Mouse (Mus musculus) C2C12 (cell line): ENCODE measurements around the gene Ube2b. TPM values are rescaled to one million over a fixed set of nuclear protein-coding genes. Genes with fewer than 3 reads are reported as not detected.

Experiments used
- H3K27me3 ChIP-seq: one replicate; pipeline ENCODE4 v1.6.1; 2011; ENCODE audit not compliant: control insufficient read depth, insufficient read depth, insufficient read length
- H3K36me3 ChIP-seq: one replicate; pipeline ENCODE4 v1.6.1; 2011; ENCODE audit not compliant: control insufficient read depth, insufficient read depth
- H3K4me3 ChIP-seq: one replicate; pipeline ENCODE4 v1.5.1; 2011; ENCODE audit warnings: mild to moderate bottlenecking, control low read depth; ENCODE audit not compliant: poor library complexity, insufficient read depth, severe bottlenecking
- H3K79me2 ChIP-seq: one replicate; pipeline ENCODE4 v1.6.1; 2011; ENCODE audit not compliant: control insufficient read depth, insufficient read depth
- H3K79me3 ChIP-seq: one replicate; pipeline ENCODE4 v1.6.1; 2011; ENCODE audit warnings: low read depth, control low read depth
- H3ac ChIP-seq: one replicate; pipeline ENCODE3; 2011; ENCODE audit warnings: low read depth; ENCODE audit not compliant: control insufficient read depth, insufficient read length
- CEBPB ChIP-seq: IDR thresholded peaks from one replicate; pipeline ENCODE4 v1.6.1; 2011; ENCODE audit warnings: low read depth, mild to moderate bottlenecking, control low read depth, moderate library complexity
- CTCF ChIP-seq: IDR thresholded peaks from one replicate; pipeline ENCODE4 v1.5.1; 2011; ENCODE audit not compliant: control insufficient read depth, insufficient read depth, insufficient read length
- FOSL1 ChIP-seq: IDR thresholded peaks from one replicate; pipeline ENCODE4 v1.8.0; 2011; ENCODE audit warnings: mild to moderate bottlenecking, low read length; ENCODE audit not compliant: poor library complexity, insufficient read depth, severe bottlenecking
- MAX ChIP-seq: IDR thresholded peaks from one replicate; pipeline ENCODE4 v1.6.1; 2011; ENCODE audit warnings: mild to moderate bottlenecking, control low read depth
- MYOD1 ChIP-seq: IDR thresholded peaks from one replicate; pipeline ENCODE4 v1.6.1; 2011; ENCODE audit warnings: low read depth; ENCODE audit not compliant: control insufficient read depth, insufficient read length
- MYOG ChIP-seq: IDR thresholded peaks from one replicate; pipeline ENCODE4 v1.6.1; 2011; ENCODE audit not compliant: control insufficient read depth, insufficient read length; ENCODE audit errors: extremely low read depth
- USF1 ChIP-seq: IDR thresholded peaks from one replicate; pipeline ENCODE4 v1.6.1; 2011; ENCODE audit warnings: low read depth, mild to moderate bottlenecking, control low read depth, moderate library complexity
- polyA plus RNA-seq: library from polyadenylated mRNA; unstranded; fragments of >200 nt; fragmentation: generic; extraction: Trizol; gene quantifications from one replicate; pipeline ENCODE4 v1.2.1, GENCODE M21; 2012; ENCODE audit warnings: missing spikeins

The Ube2b gene
- polyA plus RNA-seq, 1 experiment: 49.4 TPM

GRCm38 (mm10) chr11:52001341-52001740 is 779 bp upstream of the Ube2b start:
- no peak overlapping the region for H3K4me3 ChIP-seq
- H3K79me3 ChIP-seq: peaks cover 35% of the 10 kb centered on the region
- H3K79me2 ChIP-seq: peaks cover 54% of the 10 kb centered on the region
- no peak overlapping the region for H3ac ChIP-seq
- no peaks in the 10 kb centered on the region for H3K27me3 ChIP-seq
- TF ChIP-seq CTCF: no peak
- no peak for TF ChIP-seq USF1
- TF ChIP-seq FOSL1: no peak
- no peak for TF ChIP-seq CEBPB
- H3K36me3 ChIP-seq: peaks cover 18% of the 10 kb centered on the region

- H3K79me3 ChIP-seq: peaks cover 39% of the 10 kb centered on the region
- H3K27me3 ChIP-seq: no peaks in the 10 kb centered on the region
- TF ChIP-seq FOSL1 (no peak), MYOD1 (no peak), MAX (no peak), CEBPB (no peak), USF1 (no peak), CTCF (no peak), MYOG (no peak)
- peaks cover 62% of the 10 kb centered on the region for H3K79me2 ChIP-seq
- peaks cover 34% of the 10 kb centered on the region for H3K36me3 ChIP-seq
- peak overlapping the region; percentile 81 for H3ac ChIP-seq
- peak overlapping the region; percentile 98 for H3K4me3 ChIP-seq
Observed at GRCm38 (mm10) chr11:51999611-52000289, 812 bp downstream of the Ube2b start.

- no peaks in the 10 kb centered on the region for H3K27me3 ChIP-seq
- H3K4me3 ChIP-seq: no peak overlapping the region
- TF ChIP-seq MAX: no peak
- no peak for TF ChIP-seq CTCF
- no peak for TF ChIP-seq FOSL1
- no peak for TF ChIP-seq CEBPB
- TF ChIP-seq MYOG: no peak
- TF ChIP-seq MYOD1: no peak
- no peak for TF ChIP-seq USF1
- H3K36me3 ChIP-seq: peaks cover 64% of the 10 kb centered on the region
- peaks cover 14% of the 10 kb centered on the region for H3K79me3 ChIP-seq
- H3ac ChIP-seq: no peak overlapping the region
- peaks cover 32% of the 10 kb centered on the region for H3K79me2 ChIP-seq
Observed at GRCm38 (mm10) chr11:51971644-51972043, 28.9 kb downstream of the Ube2b start.

- TF ChIP-seq FOSL1 (no peak), MYOG (no peak), MYOD1 (no peak), CEBPB (no peak), CTCF (no peak), USF1 (no peak), MAX (no peak)
- H3K4me3 ChIP-seq: no peak overlapping the region
- H3K27me3 ChIP-seq: no peaks in the 10 kb centered on the region
- H3K79me2 ChIP-seq: peaks cover 32% of the 10 kb centered on the region
- no peak overlapping the region for H3ac ChIP-seq
- peaks cover 14% of the 10 kb centered on the region for H3K79me3 ChIP-seq
- H3K36me3 ChIP-seq: peaks cover 44% of the 10 kb centered on the region
Observed at GRCm38 (mm10) chr11:51969511-51969910, 31.1 kb downstream of the Ube2b start.

GRCm38 (mm10) chr11:51968896-51969295 is 31.7 kb downstream of the Ube2b start:
- peaks cover 14% of the 10 kb centered on the region for H3K79me3 ChIP-seq
- peaks cover 40% of the 10 kb centered on the region for H3K36me3 ChIP-seq
- H3K4me3 ChIP-seq: no peak overlapping the region
- TF ChIP-seq USF1: no peak
- no peak for TF ChIP-seq CTCF
- TF ChIP-seq MAX: no peak
- TF ChIP-seq MYOD1: no peak
- no peak for TF ChIP-seq CEBPB
- no peak for TF ChIP-seq FOSL1
- no peak for TF ChIP-seq MYOG
- H3ac ChIP-seq: no peak overlapping the region
- peaks cover 32% of the 10 kb centered on the region for H3K79me2 ChIP-seq
- H3K27me3 ChIP-seq: no peaks in the 10 kb centered on the region

GRCm38 (mm10) chr11:51967443-51968401 is 32.8 kb downstream of the Ube2b start, which contains the start of gene Cdkn2aipnl:
Gene Cdkn2aipnl, plus strand, starts transcription at chr11:51967661.
- peaks cover 12% of the 10 kb centered on the region for H3K79me3 ChIP-seq
- peak within 1 kb of the TSS; percentile 75 for H3ac ChIP-seq
- peaks cover 32% of the 10 kb centered on the region for H3K79me2 ChIP-seq
- peak within 1 kb of the TSS; percentile 55 for H3K4me3 ChIP-seq
- no peaks in the 10 kb centered on the region for H3K27me3 ChIP-seq
- peak; percentile 87 for TF ChIP-seq USF1
- TF ChIP-seq CTCF: peak; percentile 99
- TF ChIP-seq MYOD1: no peak
- peak; percentile 98 for TF ChIP-seq MAX
- TF ChIP-seq MYOG: no peak
- TF ChIP-seq FOSL1: no peak
- TF ChIP-seq CEBPB: peak; percentile 66
- H3K36me3 ChIP-seq: peaks cover 28% of the 10 kb centered on the region
